Mouse (Mus musculus) bone marrow, adult 2 months (tissue): ENCODE results near the gene Map7. TPM values are rescaled to one million over a fixed set of nuclear protein-coding genes. Genes with fewer than 3 reads are reported as not detected.

Source experiments
- H3K27ac ChIP-seq: fragments of 200-500 bp; 2 replicates; pipeline ENCODE4 v1.5.1; 2012; ENCODE audit warnings: low read depth, mild to moderate bottlenecking, control low read depth, inconsistent platforms, low read length; ENCODE audit not compliant: control insufficient read depth, poor library complexity, insufficient read depth
- H3K4me1 ChIP-seq: fragments of 200-500 bp; 2 replicates; pipeline ENCODE4 v1.6.1; 2011; ENCODE audit warnings: low read length; ENCODE audit not compliant: control insufficient read depth, insufficient read depth
- H3K4me3 ChIP-seq: fragments of 200-500 bp; replicated peaks from 2 replicates; pipeline ENCODE3; 2011; ENCODE audit warnings: mild to moderate bottlenecking, low read depth, low read length, control low read depth; ENCODE audit not compliant: control insufficient read depth
- CTCF ChIP-seq: fragments of 200-500 bp; IDR thresholded peaks from 2 replicates; pipeline ENCODE4 v1.5.1; 2011; ENCODE audit warnings: low read length, control low read depth; ENCODE audit not compliant: control insufficient read depth, insufficient read depth
- POLR2A ChIP-seq: fragments of 200-500 bp; IDR thresholded peaks from 2 replicates; pipeline ENCODE4 v1.6.1; 2011; ENCODE audit warnings: low read depth, mild to moderate bottlenecking, control low read depth, low read length, borderline replicate concordance; ENCODE audit not compliant: control insufficient read depth
- WGBS: fragments of 180-500 bp; shearing (Covaris S2); methylation state at CpG from one replicate; pipeline ENCODE4 v1.1.7; 2018; 5-methylcytosine and 5-hydroxymethylcytosine counted together
- polyA plus RNA-seq: library from polyadenylated mRNA; stranded (reverse); fragments of >200 nt; gene quantifications from 2 replicates; pipeline ENCODE4 v1.2.4, GENCODE M21; 2011; ENCODE audit warnings: low replicate concordance; ENCODE audit not compliant: missing spikeins, insufficient read depth, insufficient read length

Map7 gene
- polyA plus RNA-seq = 17.3 and 18.4 TPM in 2 replicates

DNA sequence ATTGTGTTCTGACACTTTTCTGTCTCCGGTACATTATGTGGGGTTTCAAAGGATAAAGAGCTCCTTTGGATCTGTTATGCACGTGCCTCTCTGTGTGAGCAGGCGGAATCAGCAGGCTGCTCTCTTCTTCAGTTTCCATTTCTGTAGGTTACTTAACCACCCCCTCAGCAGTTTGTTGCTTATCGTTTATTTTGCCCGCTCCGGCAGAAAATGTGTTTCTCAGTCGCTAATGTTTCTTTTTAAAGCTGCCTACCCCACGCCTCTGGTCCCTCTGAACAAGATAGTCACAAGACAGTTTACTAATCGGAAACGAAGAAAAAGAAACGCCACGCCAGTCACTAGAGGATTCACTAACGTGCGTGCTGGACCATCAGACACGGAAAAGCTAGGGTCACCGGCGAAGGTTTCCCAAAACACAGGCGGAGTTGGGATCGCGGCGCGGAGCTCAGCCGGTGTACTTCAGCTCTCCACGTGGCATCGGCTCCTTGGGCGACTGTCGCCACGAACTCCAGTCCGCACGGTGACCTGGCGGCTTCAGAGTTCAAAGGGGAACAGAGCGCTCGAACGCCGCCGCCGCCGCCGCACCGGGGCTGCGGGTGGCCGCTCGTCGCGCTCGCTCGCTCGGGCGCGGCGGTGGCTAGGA, at the start of gene Map7:
TSS of gene Map7 (plus strand) at position 342 of the 643 bp plus-strand sequence.
- H3K4me3 ChIP-seq = peak within 1 kb of the TSS; percentile 56
- H3K27ac ChIP-seq = peak within 1 kb of the TSS; percentile 19; the same call in 1 of the 2 replicates
- 5% methylated on average over 51 of the region's 51 CpGs for whole genome bisulfite sequencing
- TF ChIP-seq POLR2A (no peak), CTCF (no peak)
- H3K4me1 ChIP-seq = peaks cover 2% of the 10 kb centered on the region; the same call in 1 of the 2 replicates

DNA sequence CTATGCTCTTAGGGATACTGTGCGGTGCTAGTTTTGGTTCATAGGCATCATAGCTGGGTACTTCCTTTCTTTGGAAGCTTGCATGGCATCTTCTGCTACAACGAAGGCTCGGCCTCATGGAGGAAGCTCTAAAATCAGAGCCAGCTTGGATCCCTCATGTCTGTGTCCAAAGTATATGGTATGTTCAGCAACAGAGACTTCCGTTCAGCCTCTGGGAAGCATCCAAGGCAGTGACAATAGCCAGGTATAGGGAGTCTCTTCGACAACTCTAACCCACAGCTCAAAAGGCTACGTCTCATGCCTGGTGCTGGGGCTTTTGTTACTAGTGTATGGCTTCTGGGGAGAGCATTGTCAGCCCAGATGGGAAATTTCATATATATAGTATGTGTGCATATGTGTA, 46.8 kb upstream of the Map7 start:
- TF ChIP-seq CTCF (no peak), POLR2A (no peak)
- Histone ChIP-seq H3K27ac (no peak overlapping the region), H3K4me3 (no peak overlapping the region), H3K4me1 (peaks cover 7% of the 10 kb centered on the region; the same call in 1 of the 2 replicates)
- WGBS = 87% methylated on average over 6 of the region's 6 CpGs

DNA sequence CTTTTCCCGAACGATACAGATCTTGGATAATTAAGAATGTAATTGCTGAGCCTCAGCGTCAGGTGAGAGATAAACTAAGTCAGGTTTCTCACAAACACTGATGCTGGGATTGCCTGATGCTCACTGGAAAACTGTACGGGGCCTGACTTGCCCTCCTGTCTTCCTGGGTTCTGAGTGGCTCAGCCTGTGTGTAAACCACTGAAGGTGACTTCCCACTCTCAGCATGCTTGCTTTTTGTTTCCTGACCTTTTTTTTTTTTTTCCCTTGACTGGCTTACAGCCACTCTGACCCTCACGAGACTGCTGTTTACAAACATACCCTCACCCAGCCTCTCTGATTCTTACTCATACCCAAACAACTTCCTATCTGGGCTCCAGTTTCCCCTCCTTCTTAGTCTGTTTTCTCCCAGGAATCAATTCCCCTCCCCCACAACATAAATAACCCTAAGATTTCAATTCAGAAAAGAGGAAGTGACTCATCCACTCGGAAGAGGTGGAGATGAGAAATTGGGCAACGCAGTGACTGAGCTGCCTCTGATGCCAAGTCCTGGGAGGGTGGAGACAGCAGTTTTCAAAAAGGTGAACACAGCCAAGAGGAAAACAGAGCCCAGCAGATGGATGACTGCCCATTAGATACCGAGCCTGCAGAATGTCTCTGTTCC, 43.9 kb upstream of the Map7 start:
- WGBS = 26% methylated on average over 8 of the region's 8 CpGs
- H3K27ac ChIP-seq = peak overlapping the region; percentile 83
- H3K4me3 ChIP-seq = no peak overlapping the region
- TF ChIP-seq CTCF (no peak), POLR2A (no peak)
- peaks cover 7% of the 10 kb centered on the region; the same call in 1 of the 2 replicates for H3K4me1 ChIP-seq

DNA sequence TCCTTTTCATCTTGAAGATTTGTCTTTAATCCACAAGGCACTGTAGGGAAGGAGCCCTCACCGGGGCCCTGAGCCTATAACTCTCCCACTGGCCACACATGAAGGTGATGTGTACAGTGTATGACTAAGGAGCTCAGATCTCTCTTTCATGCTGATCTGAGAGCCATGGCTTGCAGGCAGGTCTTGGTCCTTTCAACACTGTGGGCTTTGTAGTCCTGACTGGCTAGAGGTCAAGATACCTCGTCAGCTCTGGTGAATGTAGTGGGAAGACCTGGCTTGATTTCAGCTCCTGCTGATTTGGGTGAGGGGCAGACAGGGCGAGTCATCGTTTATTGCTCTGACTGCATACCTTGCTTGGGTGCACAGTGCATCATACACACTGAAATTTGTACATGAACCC, 42.7 kb upstream of the Map7 start:
- H3K27ac ChIP-seq = peak overlapping the region; percentile 64
- H3K4me3 ChIP-seq = no peak overlapping the region
- peaks cover 7% of the 10 kb centered on the region; the same call in 1 of the 2 replicates for H3K4me1 ChIP-seq
- TF ChIP-seq POLR2A (no peak), CTCF (no peak)
- 77% methylated on average over 4 of the region's 4 CpGs for WGBS

DNA sequence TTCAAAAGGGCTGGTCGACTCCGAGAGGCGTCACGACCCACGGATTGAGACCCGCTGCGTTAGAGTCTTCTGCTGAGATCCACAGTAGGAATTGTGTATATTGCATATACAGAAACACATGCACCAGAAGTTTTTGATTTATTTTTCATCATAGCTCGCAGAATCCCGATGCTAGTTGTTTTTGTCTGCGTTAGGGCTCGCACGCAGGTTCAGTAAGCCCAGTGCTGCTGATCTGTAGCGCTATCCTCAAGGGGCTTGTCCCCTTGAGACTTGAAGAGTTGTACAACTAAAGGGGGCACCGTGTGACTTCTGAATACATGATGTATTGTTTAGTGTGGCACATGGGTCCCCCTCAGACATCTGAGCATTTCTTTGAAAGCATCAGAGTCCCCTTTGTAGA, 41.2 kb upstream of the Map7 start:
- no peak for TF ChIP-seq CTCF
- TF ChIP-seq POLR2A = no peak
- Histone ChIP-seq H3K4me3 (no peak overlapping the region), H3K4me1 (peaks cover 7% of the 10 kb centered on the region; the same call in 1 of the 2 replicates), H3K27ac (no peak overlapping the region)
- WGBS = 91% methylated on average over 14 of the region's 14 CpGs

DNA sequence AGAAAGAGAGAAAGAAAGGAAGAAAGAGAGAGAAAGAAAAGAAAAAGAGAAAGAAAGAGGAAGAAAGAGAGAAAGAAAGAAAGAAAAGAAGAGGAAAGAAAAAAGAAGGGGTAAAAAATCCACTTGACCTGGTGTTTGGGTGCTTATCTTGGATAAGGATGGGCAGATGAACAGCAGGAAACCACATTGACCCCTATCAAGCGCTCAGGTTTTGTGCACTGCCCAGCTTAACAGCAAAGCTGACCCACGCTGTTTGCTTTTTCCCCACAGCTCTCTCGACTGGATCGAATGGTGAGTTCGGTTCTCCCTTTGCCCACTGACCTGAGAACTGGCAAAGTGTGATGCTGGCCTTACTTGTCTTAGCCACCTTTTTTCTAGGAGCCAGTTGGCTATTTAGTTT, 36.8 kb upstream of the Map7 start:
- TF ChIP-seq POLR2A (no peak), CTCF (no peak)
- 49% methylated on average over 5 of the region's 5 CpGs for WGBS
- Histone ChIP-seq H3K27ac (no peak overlapping the region), H3K4me1 (no peaks in the 10 kb centered on the region), H3K4me3 (no peak overlapping the region)

DNA sequence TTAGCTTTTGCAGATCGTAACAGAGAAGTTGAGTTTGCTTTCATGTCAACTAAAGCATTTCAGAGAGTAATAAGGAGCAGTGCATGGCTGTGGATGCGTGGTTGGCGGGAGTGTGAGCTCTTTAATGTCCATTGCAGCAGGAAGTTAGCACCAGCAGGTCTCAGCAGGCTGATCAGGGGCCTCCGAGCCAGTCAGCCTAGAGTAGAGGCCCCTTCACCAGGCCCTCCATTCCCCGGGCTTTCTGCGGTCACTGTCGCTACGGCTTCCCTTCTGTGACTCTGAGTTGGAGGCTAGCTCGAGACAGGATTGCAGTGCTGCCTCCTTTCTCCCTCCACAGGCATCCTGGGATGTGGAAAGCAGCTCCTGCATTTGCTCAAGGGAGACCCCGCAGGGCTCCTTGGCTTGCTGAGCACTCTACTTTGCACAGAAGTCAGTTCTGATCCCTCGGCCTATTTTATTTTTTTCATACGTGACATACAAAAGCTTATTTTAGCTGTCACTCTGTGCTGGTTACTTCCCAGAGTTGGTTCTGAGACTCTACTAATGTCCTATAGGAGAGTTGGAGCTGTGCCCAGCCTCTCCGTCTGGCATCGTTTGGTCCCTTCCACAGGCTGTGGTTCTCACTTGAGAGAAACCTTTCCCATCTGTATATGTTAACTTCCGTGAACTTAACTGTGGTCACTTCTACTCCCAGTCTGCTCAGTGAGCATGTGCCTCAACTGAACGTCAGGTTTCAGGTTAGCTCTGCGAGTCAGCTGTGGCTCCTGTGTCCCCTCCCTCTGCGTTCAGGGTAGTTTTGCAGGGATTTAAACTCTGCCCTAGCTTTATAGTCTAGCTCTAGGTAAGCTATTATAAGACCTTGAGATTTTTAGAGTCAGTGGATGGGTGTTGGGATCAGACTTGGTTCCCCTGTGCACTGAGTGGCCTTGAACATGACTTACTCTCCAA, 36.0 kb upstream of the Map7 start:
- no peaks in the 10 kb centered on the region for H3K4me1 ChIP-seq
- 80% methylated on average over 18 of the region's 18 CpGs for WGBS
- TF ChIP-seq POLR2A = no peak
- TF ChIP-seq CTCF = no peak
- H3K4me3 ChIP-seq = no peak overlapping the region
- H3K27ac ChIP-seq = no peak overlapping the region
